Mouse (Mus musculus) lung, adult 2 months (tissue): ENCODE measurements around the gene Ap4s1. TPM values are rescaled to one million over a fixed set of nuclear protein-coding genes. Genes with fewer than 3 reads are reported as not detected.
"Not testable (repeated sequence)": the region's sequence is repeated elsewhere in the genome, so short reads cannot be mapped to it uniquely, and the experiment has no call there.

Source experiments
- DNase-seq: peaks from one replicate; pipeline ENCODE4 v3.0.0; 2022
- H3K4me1 ChIP-seq: fragments of 200-500 bp; 2 replicates; pipeline ENCODE4 v1.6.1; 2011; ENCODE audit warnings: low read length; ENCODE audit not compliant: control insufficient read depth, insufficient read depth
- H3K4me3 ChIP-seq: fragments of 200-500 bp; replicated peaks from 2 replicates; pipeline ENCODE3; 2011; ENCODE audit warnings: low read depth, mild to moderate bottlenecking, control low read depth, low read length; ENCODE audit errors: extremely low read depth
- CTCF ChIP-seq: fragments of 200-500 bp; IDR thresholded peaks from 2 replicates; pipeline ENCODE4 v1.5.1; 2011; ENCODE audit warnings: mild to moderate bottlenecking, low read length, control low read depth; ENCODE audit not compliant: insufficient read depth
- POLR2A ChIP-seq: fragments of 200-500 bp; IDR thresholded peaks from 2 replicates; pipeline ENCODE4 v1.6.1; 2011; ENCODE audit warnings: low read depth, mild to moderate bottlenecking, control low read depth, low read length, borderline replicate concordance; ENCODE audit errors: extremely low read depth
- WGBS: fragments of 180-500 bp; shearing (Covaris S2); methylation state at CpG from one replicate; pipeline ENCODE4 v1.1.7; 2018; 5-methylcytosine and 5-hydroxymethylcytosine counted together
- polyA plus RNA-seq: library from polyadenylated mRNA; depleted of rRNA; stranded (reverse); fragments of >200 nt; gene quantifications from 2 replicates; pipeline ENCODE4 v1.2.3, GENCODE M21; 2012

Ap4s1 gene
- polyA plus RNA-seq, 1 experiment: 8.8 TPM

- no peak overlapping the region for H3K4me3 ChIP-seq
- TF ChIP-seq CTCF (no peak), POLR2A (no peak)
- DNase-seq: no peak
- H3K4me1 ChIP-seq: peaks cover 20% of the 10 kb centered on the region
- 23% methylated on average over 2 of the region's 2 CpGs for WGBS
Observed at GRCm38 (mm10) chr12:51676442-51676841, 14.4 kb upstream of the Ap4s1 start.

- 78% methylated on average over 1 of the region's 1 CpGs for WGBS
- no peak for TF ChIP-seq CTCF
- TF ChIP-seq POLR2A: no peak
- no peak for DNase-seq
- Histone ChIP-seq H3K4me3 (no peak overlapping the region), H3K4me1 (peaks cover 11% of the 10 kb centered on the region)
Observed at GRCm38 (mm10) chr12:51678844-51679243, 12.0 kb upstream of the Ap4s1 start.

GRCm38 (mm10) chr12:51688546-51688945 is 2.3 kb upstream of the Ap4s1 start:
- H3K4me1 ChIP-seq: peaks cover 14% of the 10 kb centered on the region
- TF ChIP-seq POLR2A (no peak), CTCF (no peak)
- H3K4me3 ChIP-seq: no peak overlapping the region
- 63% methylated on average over 2 of the region's 2 CpGs for WGBS
- DNase-seq: no peak

DNA sequence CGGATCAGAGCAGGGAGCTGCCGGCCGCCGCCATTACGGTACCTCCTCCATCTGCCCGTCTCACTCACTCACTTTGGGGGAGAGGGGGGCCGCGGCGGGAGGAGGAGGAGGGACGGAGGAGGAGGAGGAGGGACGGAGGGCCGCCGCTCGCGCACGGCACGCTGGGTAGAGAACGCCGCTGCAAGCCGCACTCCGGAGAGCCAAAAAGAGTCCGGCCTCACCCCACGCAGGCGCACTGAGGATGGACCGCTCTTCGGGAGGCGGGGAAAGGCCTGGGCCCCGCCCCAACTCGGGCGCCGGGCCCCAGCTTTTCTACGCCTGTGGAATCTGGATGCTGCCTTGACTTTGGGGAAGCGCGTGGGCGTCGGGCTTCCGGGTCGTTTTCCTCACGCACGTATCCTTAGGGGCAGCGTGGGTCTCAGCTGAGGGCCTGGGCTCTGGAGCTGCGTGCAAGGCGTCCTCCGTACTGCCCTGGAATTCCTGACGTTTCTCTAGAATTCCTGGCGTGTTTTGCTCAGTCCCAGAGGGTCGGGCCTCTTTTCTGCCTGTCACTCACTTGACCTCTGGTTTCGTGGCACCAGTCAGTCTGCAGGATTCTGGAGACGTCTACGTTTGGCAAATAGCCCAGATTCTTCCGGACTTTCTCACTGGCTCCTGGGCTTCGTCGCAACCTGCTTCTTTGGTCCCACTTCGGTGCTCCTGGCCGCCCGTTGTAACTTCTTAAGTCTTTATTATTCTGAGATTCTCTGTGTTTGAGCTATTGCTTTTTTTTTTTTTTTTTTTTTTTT is 1.2 kb downstream of the Ap4s1 start, which contains the start of gene Strn3:
TSS of gene Strn3 (minus strand) at position 53 of the 788 bp plus-strand sequence.
- under 1% methylated on average over 45 of the region's 56 CpGs for WGBS
- DNase-seq: peak; percentile 92
- Histone ChIP-seq H3K4me3 (peak within 1 kb of the TSS; percentile 86), H3K4me1 (peaks cover 21% of the 10 kb centered on the region)
- TF ChIP-seq CTCF (no peak), POLR2A (peak; percentile 81)

GRCm38 (mm10) chr12:51692870-51693269 is 2.0 kb downstream of the Ap4s1 start:
- 73% methylated on average over 10 of the region's 10 CpGs for WGBS
- peaks cover 18% of the 10 kb centered on the region for H3K4me1 ChIP-seq
- not testable (repeated sequence) for H3K4me3 ChIP-seq, DNase-seq

DNA sequence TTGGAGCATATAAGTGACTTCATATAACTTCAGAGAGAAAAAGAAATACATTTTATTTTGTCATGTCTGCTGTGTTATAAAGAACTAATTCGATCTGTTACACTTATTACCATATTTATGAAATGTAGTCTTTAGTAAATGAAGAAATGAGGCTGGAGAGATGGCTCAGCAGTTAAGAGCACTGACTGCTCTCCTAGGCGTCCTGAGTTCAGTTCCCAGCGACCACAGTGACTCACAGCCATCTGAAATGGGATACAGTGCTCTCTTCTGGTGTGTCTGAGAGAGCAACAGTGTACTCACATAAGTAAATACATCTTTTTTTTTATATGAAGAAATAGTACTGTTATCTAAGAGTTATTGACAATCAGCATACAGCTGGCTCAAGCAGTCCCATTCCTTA is 2.6 kb downstream of the Ap4s1 start:
- peaks cover 15% of the 10 kb centered on the region for H3K4me1 ChIP-seq
- WGBS: 80% methylated on average over 3 of the region's 3 CpGs
- no peak for DNase-seq
- H3K4me3 ChIP-seq: no peak overlapping the region
- no peak for TF ChIP-seq POLR2A
- TF ChIP-seq CTCF: no peak

DNA sequence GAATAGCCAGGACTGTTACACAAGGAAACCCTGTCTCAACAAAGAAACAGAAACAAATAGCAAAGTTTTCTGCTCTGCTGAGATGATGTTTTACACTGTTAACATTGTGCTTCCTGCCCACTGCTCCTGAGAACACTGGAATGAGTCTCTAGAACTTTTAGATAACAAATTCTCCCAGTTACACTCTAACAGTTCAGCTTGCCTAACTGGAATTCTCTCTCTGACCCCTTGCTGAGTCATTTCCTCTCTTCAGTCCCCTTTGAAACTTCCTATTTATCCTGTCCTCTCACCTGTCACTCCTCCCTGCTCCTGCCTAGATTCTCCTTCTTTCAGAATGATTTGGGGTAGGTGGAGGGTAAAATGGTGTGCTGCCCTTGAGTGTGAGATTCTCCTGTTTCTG is 3.3 kb downstream of the Ap4s1 start:
- peaks cover 15% of the 10 kb centered on the region for H3K4me1 ChIP-seq

DNA sequence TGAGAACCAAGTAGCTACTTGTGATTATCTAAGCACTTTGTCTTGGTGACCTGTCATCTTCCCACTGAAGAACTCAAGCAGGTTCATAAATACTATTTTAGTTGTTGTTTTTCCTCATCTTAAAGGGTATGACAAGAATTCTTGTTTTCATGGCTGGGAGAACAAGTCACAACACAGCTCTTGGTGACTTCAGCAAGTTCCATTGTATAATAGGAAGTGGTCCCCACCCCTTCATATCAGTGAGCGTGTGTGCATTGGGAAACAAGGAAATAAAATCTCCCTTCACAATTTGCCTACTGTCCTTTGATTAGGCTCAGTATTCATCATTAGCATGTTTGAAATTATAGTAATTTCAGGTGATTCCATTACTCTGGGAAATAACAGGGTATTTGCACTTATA is 4.1 kb downstream of the Ap4s1 start:
- 36% methylated on average over 1 of the region's 1 CpGs for WGBS
- TF ChIP-seq CTCF (no peak), POLR2A (no peak)
- no peak for DNase-seq
- no peak overlapping the region for H3K4me3 ChIP-seq
- peaks cover 15% of the 10 kb centered on the region for H3K4me1 ChIP-seq

More for the DNA sequence above, 3.3 kb downstream of the Ap4s1 start:
- no peak for DNase-seq
- no peak for TF ChIP-seq POLR2A
- no peak for TF ChIP-seq CTCF
- H3K4me3 ChIP-seq: no peak overlapping the region

DNA sequence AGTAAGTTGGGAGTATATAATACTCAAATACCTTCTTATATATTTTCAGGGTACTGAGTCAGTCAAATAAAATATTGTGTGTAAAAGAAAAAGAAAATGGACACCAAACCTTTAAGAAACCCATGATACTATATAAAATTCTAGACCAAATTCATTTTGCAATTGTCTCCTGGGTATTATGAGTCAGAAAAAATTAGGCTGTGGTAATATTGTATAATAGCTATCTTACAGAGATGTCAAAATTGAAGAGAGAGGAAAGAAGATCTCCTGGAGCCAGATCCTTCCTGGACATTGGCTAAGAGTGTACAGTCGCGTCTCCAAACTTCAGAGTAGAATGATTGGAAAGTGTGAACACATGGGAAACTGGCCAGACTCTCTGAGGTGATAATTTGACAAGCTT is 5.3 kb downstream of the Ap4s1 start:
- DNase-seq: no peak
- WGBS: 87% methylated on average over 2 of the region's 2 CpGs
- TF ChIP-seq POLR2A: no peak
- TF ChIP-seq CTCF: no peak
- Histone ChIP-seq H3K4me3 (no peak overlapping the region), H3K4me1 (peaks cover 16% of the 10 kb centered on the region)

- no peak for DNase-seq
- WGBS: 39% methylated on average over 8 of the region's 8 CpGs
- H3K4me1 ChIP-seq: peaks cover 17% of the 10 kb centered on the region
Observed at GRCm38 (mm10) chr12:51699623-51700393, 9.0 kb downstream of the Ap4s1 start.

More at GRCm38 (mm10) chr12:51699623-51700393, 9.0 kb downstream of the Ap4s1 start:
- no peak for TF ChIP-seq POLR2A
- no peak for TF ChIP-seq CTCF
- no peak overlapping the region for H3K4me3 ChIP-seq
